Mouse (Mus musculus): ENCODE data around the gene Exosc6.
"Not testable (repeated sequence)": the region's sequence is repeated elsewhere in the genome, so short reads cannot be mapped to it uniquely, and the experiment has no call there.

Exosc6 gene

GRCm38 (mm10) chr8:111062072-111062757 is 6.1 kb downstream of the Exosc6 start:
- DNase-seq = peak; percentile 62 to 84

GRCm38 (mm10) chr8:111062893-111063292 is 6.8 kb downstream of the Exosc6 start:
- no peak for DNase-seq

- DNase-seq = no peak
Observed at GRCm38 (mm10) chr8:111066308-111066707, 10.2 kb downstream of the Exosc6 start.

- DNase-seq = no peak
Observed at GRCm38 (mm10) chr8:111067439-111067838, 11.3 kb downstream of the Exosc6 start.

- not testable (repeated sequence) for DNase-seq
Observed at GRCm38 (mm10) chr8:111068660-111069059, 12.5 kb downstream of the Exosc6 start.

- no peak for DNase-seq
Observed at GRCm38 (mm10) chr8:111075926-111076325, 19.8 kb downstream of the Exosc6 start.

- DNase-seq = peak; percentile 39 to 48
Observed at GRCm38 (mm10) chr8:111079461-111079860, 23.3 kb downstream of the Exosc6 start.

- peak; percentile 48 to 60 for DNase-seq
Observed at GRCm38 (mm10) chr8:111079861-111080271, 23.7 kb downstream of the Exosc6 start.

GRCm38 (mm10) chr8:111081580-111082258 is 25.6 kb downstream of the Exosc6 start:
- no peak for DNase-seq

- not testable (repeated sequence) for DNase-seq
Observed at GRCm38 (mm10) chr8:111083936-111084335, 27.8 kb downstream of the Exosc6 start.

- peak; percentile 35 to 55 for DNase-seq
Observed at GRCm38 (mm10) chr8:111090126-111090525, 34.0 kb downstream of the Exosc6 start.

- DNase-seq = no peak
Observed at GRCm38 (mm10) chr8:111091706-111092105, 35.6 kb downstream of the Exosc6 start.

- not testable (repeated sequence) for DNase-seq
Observed at GRCm38 (mm10) chr8:111092326-111092725, 36.2 kb downstream of the Exosc6 start, which contains the start of gene Clec18a. Gene Clec18a (minus strand): TSS chr8:111092426.

GRCm38 (mm10) chr8:111093865-111094718 is 38.0 kb downstream of the Exosc6 start, which contains the start of gene Pdpr:
Gene Pdpr (plus strand): TSS chr8:111094630.
- peak; percentile 90 to 93 for DNase-seq

- not testable (repeated sequence) for DNase-seq
Observed at GRCm38 (mm10) chr8:111094719-111095302, 38.7 kb downstream of the Exosc6 start.
